Mouse (Mus musculus) embryonic facial prominence, embryonic 12.5 days (tissue): ENCODE results near the gene Foxf1. TPM values are rescaled to one million over a fixed set of nuclear protein-coding genes. Genes with fewer than 3 reads are reported as not detected.

Experiments
- ATAC-seq: fragments of 200-750 bp; cut with Nextera tagmentation; 2 replicates; pipeline ENCODE4 v1.8.0; 2017; ENCODE audit not compliant: insufficient number of reproducible peaks, insufficient read depth, low FRiP score, low TSS enrichment
- H3K27ac ChIP-seq: fragments of 300-500 bp; sonication (generic); 2 replicates; pipeline ENCODE4 v1.5.1; 2016; ENCODE audit warnings: mild to moderate bottlenecking
- H3K27me3 ChIP-seq: fragments of 300-500 bp; sonication (generic); 2 replicates; pipeline ENCODE4 v1.6.1; 2016; ENCODE audit warnings: mild to moderate bottlenecking, moderate library complexity
- H3K36me3 ChIP-seq: fragments of 300-500 bp; sonication (generic); 2 replicates; pipeline ENCODE4 v1.6.1; 2016; ENCODE audit warnings: mild to moderate bottlenecking
- H3K4me1 ChIP-seq: fragments of 300-500 bp; sonication (generic); 2 replicates; pipeline ENCODE4 v1.6.1; 2016
- H3K4me2 ChIP-seq: fragments of 300-500 bp; sonication (generic); replicated peaks from 2 replicates; pipeline ENCODE4 v1.6.1; 2016; ENCODE audit warnings: mild to moderate bottlenecking, moderate library complexity
- H3K4me3 ChIP-seq: fragments of 300-500 bp; sonication (generic); 2 replicates; pipeline ENCODE4 v1.5.1; 2016; ENCODE audit warnings: mild to moderate bottlenecking
- H3K9ac ChIP-seq: fragments of 300-500 bp; sonication (generic); 2 replicates; pipeline ENCODE4 v1.6.1; 2016; ENCODE audit warnings: mild to moderate bottlenecking, moderate library complexity
- H3K9me3 ChIP-seq: fragments of 300-500 bp; sonication (generic); 2 replicates; pipeline ENCODE4 v1.6.1; 2016; ENCODE audit warnings: mild to moderate bottlenecking, moderate library complexity
- whole genome bisulfite sequencing: fragments of 180-500 bp; shearing (Covaris S2); methylation state at CpG from one replicate; pipeline ENCODE4 v1.1.7; 2016; 5-methylcytosine and 5-hydroxymethylcytosine counted together
- polyA plus RNA-seq: library from polyadenylated mRNA; unstranded; fragments of >200 nt; fragmentation: Nextera tagmentation; extraction: Ambion mirVana; gene quantifications from 2 replicates; pipeline ENCODE4 v1.2.1, GENCODE M21; 2016

Foxf1 gene
- polyA plus RNA-seq = 35.0 and 35.9 TPM in 2 replicates

- H3K9ac ChIP-seq = peak within 1 kb of the TSS; percentile 73
- peak within 1 kb of the TSS; percentile 91 for H3K27ac ChIP-seq
- no peaks in the 10 kb centered on the region for H3K36me3 ChIP-seq
- peak within 1 kb of the TSS; percentile 95 for H3K4me2 ChIP-seq
- H3K4me1 ChIP-seq = peaks cover 34% of the 10 kb centered on the region
- peaks cover 85% of the 10 kb centered on the region for H3K27me3 ChIP-seq
- H3K4me3 ChIP-seq = peak within 1 kb of the TSS; percentile 53
- no peaks in the 10 kb centered on the region for H3K9me3 ChIP-seq
- 1% methylated on average over 67 of the region's 83 CpGs for WGBS
- 0 out of 2 replicates have a peak, but pooled peaks have one; percentile 17 for ATAC-seq
Observed at GRCm38 (mm10) chr8:121084210-121084951, at the start of gene Foxf1. Gene Foxf1, plus strand, starts transcription at chr8:121084386.

GRCm38 (mm10) chr8:121035611-121036010 lies 48.6 kb upstream of the Foxf1 start:
- Histone ChIP-seq H3K4me2 (no peak overlapping the region), H3K27ac (no peak overlapping the region), H3K9ac (no peak overlapping the region), H3K27me3 (peaks cover 35% of the 10 kb centered on the region), H3K4me1 (no peaks in the 10 kb centered on the region), H3K36me3 (no peaks in the 10 kb centered on the region), H3K9me3 (no peaks in the 10 kb centered on the region), H3K4me3 (no peak overlapping the region)
- 71% methylated on average over 8 of the region's 8 CpGs for WGBS
- ATAC-seq = no peak

- Histone ChIP-seq H3K27me3 (peaks cover 9% of the 10 kb centered on the region; the same call in 1 of the 2 replicates), H3K4me3 (no peak overlapping the region)
- WGBS = 53% methylated on average over 19 of the region's 19 CpGs
Observed at GRCm38 (mm10) chr8:121043719-121044440, 40.3 kb upstream of the Foxf1 start.

GRCm38 (mm10) chr8:121047441-121047840 lies 36.7 kb upstream of the Foxf1 start:
- no peaks in the 10 kb centered on the region for H3K9me3 ChIP-seq
- H3K27ac ChIP-seq = no peak overlapping the region
- H3K27me3 ChIP-seq = 0 out of 2 replicates have a peak, but pooled peaks cover 4% of the 10 kb centered on the region
- no peak for ATAC-seq
- H3K4me2 ChIP-seq = no peak overlapping the region
- H3K4me1 ChIP-seq = peaks cover 5% of the 10 kb centered on the region; the same call in 1 of the 2 replicates
- no peaks in the 10 kb centered on the region for H3K36me3 ChIP-seq
- 68% methylated on average over 9 of the region's 9 CpGs for WGBS
- no peak overlapping the region for H3K4me3 ChIP-seq
- H3K9ac ChIP-seq = no peak overlapping the region

More at GRCm38 (mm10) chr8:121043719-121044440, 40.3 kb upstream of the Foxf1 start:
- Histone ChIP-seq H3K4me1 (no peaks in the 10 kb centered on the region), H3K36me3 (no peaks in the 10 kb centered on the region), H3K9ac (no peak overlapping the region), H3K9me3 (no peaks in the 10 kb centered on the region), H3K27ac (no peak overlapping the region), H3K4me2 (no peak overlapping the region)
- ATAC-seq = no peak

GRCm38 (mm10) chr8:121058081-121058480 lies 26.1 kb upstream of the Foxf1 start:
- Histone ChIP-seq H3K9me3 (no peaks in the 10 kb centered on the region), H3K4me1 (peaks cover 9% of the 10 kb centered on the region; the same call in 1 of the 2 replicates), H3K4me2 (no peak overlapping the region), H3K27me3 (peaks cover 17% of the 10 kb centered on the region; the same call in 1 of the 2 replicates), H3K9ac (no peak overlapping the region), H3K27ac (no peak overlapping the region), H3K4me3 (no peak overlapping the region), H3K36me3 (no peaks in the 10 kb centered on the region)
- 50% methylated on average over 9 of the region's 9 CpGs for WGBS
- ATAC-seq = no peak

- Histone ChIP-seq H3K9ac (no peak overlapping the region), H3K36me3 (no peaks in the 10 kb centered on the region), H3K4me3 (no peak overlapping the region), H3K27me3 (peaks cover 17% of the 10 kb centered on the region; the same call in 1 of the 2 replicates), H3K9me3 (no peaks in the 10 kb centered on the region), H3K4me2 (no peak overlapping the region), H3K4me1 (peaks cover 18% of the 10 kb centered on the region; the same call in 1 of the 2 replicates), H3K27ac (no peak overlapping the region)
- ATAC-seq = no peak
- 86% methylated on average over 7 of the region's 7 CpGs for WGBS
Observed at GRCm38 (mm10) chr8:121059098-121059497, 25.1 kb upstream of the Foxf1 start.

- H3K4me2 ChIP-seq = no peak overlapping the region
- ATAC-seq = no peak
- no peak overlapping the region for H3K4me3 ChIP-seq
- peaks cover 15% of the 10 kb centered on the region; the same call in 1 of the 2 replicates for H3K4me1 ChIP-seq
- no peaks in the 10 kb centered on the region; the same call in 1 of the 2 replicates for H3K9me3 ChIP-seq
- H3K27me3 ChIP-seq = peaks cover 15% of the 10 kb centered on the region; the same call in 1 of the 2 replicates
- 64% methylated on average over 6 of the region's 6 CpGs for WGBS
- H3K36me3 ChIP-seq = no peaks in the 10 kb centered on the region
- no peak overlapping the region for H3K9ac ChIP-seq
- H3K27ac ChIP-seq = no peak overlapping the region; the same call in 1 of the 2 replicates
Observed at GRCm38 (mm10) chr8:121062521-121062920, 21.7 kb upstream of the Foxf1 start.

GRCm38 (mm10) chr8:121063649-121064048 lies 20.5 kb upstream of the Foxf1 start:
- H3K4me2 ChIP-seq = no peak overlapping the region; the same call in 1 of the 2 replicates
- no peak for ATAC-seq
- no peak overlapping the region for H3K4me3 ChIP-seq
- 23% methylated on average over 13 of the region's 13 CpGs for WGBS
- H3K4me1 ChIP-seq = 0 out of 2 replicates have a peak, but pooled peaks cover 11% of the 10 kb centered on the region
- peak overlapping the region; percentile 60 for H3K27ac ChIP-seq
- no peaks in the 10 kb centered on the region; the same call in 1 of the 2 replicates for H3K9me3 ChIP-seq
- no peaks in the 10 kb centered on the region for H3K36me3 ChIP-seq
- no peak overlapping the region for H3K9ac ChIP-seq
- H3K27me3 ChIP-seq = peaks cover 20% of the 10 kb centered on the region; the same call in 1 of the 2 replicates

- no peak overlapping the region for H3K9ac ChIP-seq
- peaks cover 78% of the 10 kb centered on the region for H3K27me3 ChIP-seq
- H3K4me3 ChIP-seq = no peak overlapping the region
- ATAC-seq = no peak
- WGBS = 3% methylated on average over 12 of the region's 12 CpGs
- no peaks in the 10 kb centered on the region for H3K9me3 ChIP-seq
- no peak overlapping the region; the same call in 1 of the 2 replicates for H3K27ac ChIP-seq
- no peak overlapping the region for H3K4me2 ChIP-seq
- no peaks in the 10 kb centered on the region for H3K36me3 ChIP-seq
- H3K4me1 ChIP-seq = peaks cover 30% of the 10 kb centered on the region
Observed at GRCm38 (mm10) chr8:121071454-121071853, 12.7 kb upstream of the Foxf1 start.

GRCm38 (mm10) chr8:121072406-121073130 lies 11.6 kb upstream of the Foxf1 start:
- no peak for ATAC-seq
- no peak overlapping the region for H3K9ac ChIP-seq
- H3K4me3 ChIP-seq = no peak overlapping the region
- peaks cover 30% of the 10 kb centered on the region for H3K4me1 ChIP-seq
- H3K36me3 ChIP-seq = no peaks in the 10 kb centered on the region
- H3K9me3 ChIP-seq = no peaks in the 10 kb centered on the region
- peak overlapping the region; percentile 37; the same call in 1 of the 2 replicates for H3K4me2 ChIP-seq
- no peak overlapping the region for H3K27ac ChIP-seq
- peaks cover 89% of the 10 kb centered on the region for H3K27me3 ChIP-seq
- 8% methylated on average over 11 of the region's 11 CpGs for WGBS
